Mouse (Mus musculus): ENCODE data around the gene Scrn1. TPM values are rescaled to one million over a fixed set of nuclear protein-coding genes. Genes with fewer than 3 reads are reported as not detected.

Scrn1 gene
- polyA plus RNA-seq, 1 experiment from 2014 or later, result 135 TPM

DNA sequence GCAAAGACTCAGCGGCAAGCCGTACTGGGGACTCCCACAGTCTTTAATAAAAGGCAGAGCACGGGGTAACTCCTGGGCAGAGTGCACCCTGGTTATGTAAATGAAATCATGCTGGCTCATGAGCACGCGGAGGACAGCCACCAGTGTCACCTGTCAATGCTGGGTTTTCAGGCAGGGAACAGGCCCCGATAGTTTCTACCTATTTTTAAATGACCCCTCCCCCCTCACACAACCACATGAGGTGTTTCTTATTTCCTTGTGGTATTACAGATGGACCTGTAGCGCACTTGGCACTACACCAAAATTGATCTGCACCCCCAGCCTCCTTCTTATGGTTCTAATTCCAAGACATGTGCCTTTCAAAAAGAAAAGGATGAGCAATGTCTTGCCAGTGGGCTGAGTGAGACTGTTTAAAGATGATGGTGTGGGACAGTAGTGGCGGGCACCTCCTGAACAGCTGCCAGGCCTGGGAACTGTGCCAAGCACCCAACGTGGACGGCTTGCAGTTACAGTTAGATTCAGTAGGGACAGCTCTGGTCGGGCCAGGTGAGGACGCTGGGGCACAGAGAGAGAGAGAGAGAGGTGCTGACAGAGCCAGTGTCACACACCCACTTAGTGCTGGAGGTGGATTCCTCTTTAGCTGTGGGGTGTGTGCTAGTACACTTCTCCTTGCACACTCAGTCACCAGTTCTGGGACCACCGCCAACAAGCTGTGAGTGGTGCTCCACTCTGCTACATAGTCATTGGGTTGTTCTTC is 105.2 kb downstream of the Scrn1 start:
- 51% methylated on average over 13 of the region's 13 CpGs for WGBS
- peaks cover 34% of the 10 kb centered on the region for H3K4me1 ChIP-seq
- H3K27ac ChIP-seq (replicated peaks), result no peak overlapping the region
- H3K9me3 ChIP-seq, result no peaks in the 10 kb centered on the region
- H3K9ac ChIP-seq (replicated peaks), result no peak overlapping the region
- no peaks in the 10 kb centered on the region for H3K36me3 ChIP-seq
- ATAC-seq (replicated peaks), result peak; percentile 46; the same call in 1 of the 2 replicates
- no peak overlapping the region for H3K4me2 ChIP-seq (replicated peaks)
- peaks cover 7% of the 10 kb centered on the region; the same call in 1 of the 2 replicates for H3K27me3 ChIP-seq
- H3K4me3 ChIP-seq, result no peak overlapping the region

DNA sequence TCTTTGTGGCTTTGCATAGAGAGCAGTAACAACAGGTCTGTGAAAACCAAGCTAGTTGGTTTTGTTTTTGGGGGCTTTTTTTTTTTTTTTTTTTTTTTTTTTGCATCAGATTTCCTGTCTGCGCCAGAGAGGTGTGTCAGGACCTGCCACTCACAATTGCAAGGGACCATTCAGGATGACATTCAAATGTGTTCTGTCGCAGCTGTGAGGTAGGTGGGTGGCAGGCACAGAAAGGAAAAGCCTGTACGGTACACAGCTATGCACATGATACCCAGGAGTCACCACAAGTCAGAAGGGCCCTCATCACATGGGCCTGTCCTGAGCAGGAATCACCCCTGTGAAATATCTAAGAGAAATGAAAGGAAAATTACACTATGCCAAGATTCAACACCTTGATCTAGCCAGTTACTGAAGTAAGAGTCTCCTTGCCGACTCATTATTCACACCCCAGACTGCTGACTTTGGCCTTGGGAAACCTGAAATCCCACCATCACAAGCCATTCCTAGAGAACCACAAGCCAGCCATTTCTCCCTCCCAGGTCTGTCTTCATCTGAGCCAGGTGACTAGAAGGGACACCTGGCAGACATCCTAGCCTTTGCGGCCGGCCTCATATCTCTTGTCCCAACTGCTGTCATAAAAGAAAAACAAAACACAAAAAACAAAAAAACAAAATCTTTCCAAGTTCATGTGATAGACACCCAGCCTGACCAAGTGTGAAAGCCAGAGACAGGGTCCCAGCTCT is 105.9 kb downstream of the Scrn1 start:
- Histone ChIP-seq H3K9ac (replicated peaks) (no peak overlapping the region), H3K27ac (replicated peaks) (no peak overlapping the region), H3K9me3 (no peaks in the 10 kb centered on the region), H3K4me1 (peaks cover 34% of the 10 kb centered on the region), H3K36me3 (no peaks in the 10 kb centered on the region), H3K27me3 (peaks cover 7% of the 10 kb centered on the region; the same call in 1 of the 2 replicates), H3K4me3 (no peak overlapping the region), H3K4me2 (replicated peaks) (no peak overlapping the region)
- WGBS, result 65% methylated on average over 6 of the region's 6 CpGs
- no peak for ATAC-seq (replicated peaks)

DNA sequence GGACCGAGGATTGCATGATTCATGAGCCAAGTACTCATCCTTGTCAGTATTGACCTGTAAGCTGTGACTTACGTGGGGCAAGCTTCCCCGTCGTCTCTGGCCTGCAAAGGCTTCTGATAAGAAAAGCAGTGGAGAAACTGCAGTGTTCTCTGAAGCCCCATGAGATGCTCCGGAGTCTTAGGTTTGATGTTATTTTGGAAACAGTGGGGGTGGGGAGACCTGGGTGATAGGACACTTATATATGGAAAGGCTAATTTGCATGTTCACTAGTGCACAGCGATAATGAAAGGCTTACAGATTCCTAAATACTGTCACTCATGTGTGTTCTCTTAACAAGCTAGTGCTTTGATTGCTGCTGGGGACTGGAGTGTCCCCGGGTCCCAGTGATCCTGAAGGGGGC is 106.6 kb downstream of the Scrn1 start:
- H3K4me1 ChIP-seq, result peaks cover 34% of the 10 kb centered on the region
- WGBS, result 38% methylated on average over 7 of the region's 7 CpGs
- H3K9me3 ChIP-seq, result no peaks in the 10 kb centered on the region
- no peak for ATAC-seq (replicated peaks)
- H3K4me2 ChIP-seq (replicated peaks), result no peak overlapping the region
- H3K36me3 ChIP-seq, result no peaks in the 10 kb centered on the region
- peaks cover 7% of the 10 kb centered on the region; the same call in 1 of the 2 replicates for H3K27me3 ChIP-seq
- H3K4me3 ChIP-seq, result no peak overlapping the region
- H3K9ac ChIP-seq (replicated peaks), result no peak overlapping the region
- H3K27ac ChIP-seq (replicated peaks), result no peak overlapping the region

Other genes starting within 250 kb of the Scrn1 start
- gene Prr15, start 240.7 kb downstream of the Scrn1 start, polyA plus RNA-seq (2015; fragmentation: Nextera tagmentation; extraction: Ambion mirVana), result 2.4 and 3.2 TPM in 2 replicates
- gene Wipf3, start 136.9 kb downstream of the Scrn1 start, polyA plus RNA-seq (2015; fragmentation: Nextera tagmentation; extraction: Ambion mirVana), result 3.6 and 4.6 TPM in 2 replicates
- 9.6 and 10.2 TPM in 2 replicates for gene Plekha8, start 28.6 kb upstream of the Scrn1 start, polyA plus RNA-seq (2015; fragmentation: Nextera tagmentation; extraction: Ambion mirVana)
- gene Fkbp14, start 30.8 kb upstream of the Scrn1 start, polyA plus RNA-seq (2015; fragmentation: Nextera tagmentation; extraction: Ambion mirVana), result 6.6 and 7.4 TPM in 2 replicates
- 121 and 129 TPM in 2 replicates for gene Mturn, start 115.1 kb upstream of the Scrn1 start, polyA plus RNA-seq (2015; fragmentation: Nextera tagmentation; extraction: Ambion mirVana)